Mouse (Mus musculus): ENCODE data around the gene Ndufb11. TPM values are rescaled to one million over a fixed set of nuclear protein-coding genes. Genes with fewer than 3 reads are reported as not detected.

Ndufb11 gene
- total and polyA plus RNA-seq, 3 experiments: 161 to 176 (median 165) TPM

- TF ChIP-seq MEF2A (IDR thresholded peaks at IDR 0.05; ENCODE audit: borderline replicate concordance, low read depth, low read length): peak; percentile 18; the same call in 1 of the 2 replicates
- TF ChIP-seq KAT2A (IDR thresholded peaks at IDR 0.05; ENCODE audit: insufficient replicate concordance, low read length): peak; percentile 83; the same call in 1 of the 2 replicates
- 0 out of 2 replicates have a peak, but pooled peaks have one; percentile 8 for TF ChIP-seq POLR2AphosphoS2 (IDR thresholded peaks at IDR 0.05; ENCODE audit: low read depth, low read length)
- TF ChIP-seq NELFE (IDR thresholded peaks at IDR 0.05; ENCODE audit: low read depth, low read length): peak; percentile 78
- TF ChIP-seq CHD1 (IDR thresholded peaks at IDR 0.05; ENCODE audit: low read depth, low read length): peak; percentile 99
- TF ChIP-seq ZKSCAN1 (IDR thresholded peaks at IDR 0.05; ENCODE audit: borderline replicate concordance, low read depth, low read length): no peak
Observed at GRCm38 (mm10) chrX:20658026-20658652, 40.7 kb upstream of the Ndufb11 start, which contains the start of gene Uba1 (continued).

GRCm38 (mm10) chrX:20657593-20657992, 40.2 kb upstream of the Ndufb11 start:
- Histone ChIP-seq H3K4me1 (ENCODE audit: control insufficient read depth in 1 of 2, insufficient read depth in 2 of 2) (peaks cover 0 to 7% of the 10 kb centered on the region in 2 experiments; a peak in 1 of 4 replicates), H3K4me2 (ENCODE audit: insufficient read depth, low read depth, poor library complexity, severe bottlenecking) (no peak overlapping the region), H3K27me3 (replicated peaks) (no peaks in the 10 kb centered on the region), H3K27ac (ENCODE audit: insufficient read depth, low read depth) (no peak overlapping the region), H3K36me3 (replicated peaks in 1 of 2; ENCODE audit: control insufficient read depth in 1 of 2, insufficient read depth in 1 of 2, low read length in 1 of 2) (no peaks in the 10 kb centered on the region), H3K79me2 (replicated peaks; ENCODE audit: control insufficient read depth, extremely low read depth, insufficient read depth, poor library complexity, severe bottlenecking) (no peaks in the 10 kb centered on the region), H3K9ac (ENCODE audit: insufficient read depth, low read depth) (peak overlapping the region; percentile 33; the same call in 1 of the 2 replicates), H3K4me3 (replicated peaks in 1 of 3; ENCODE audit: low read depth in 2 of 3, low read length in 2 of 3, poor library complexity in 1 of 3) (peak overlapping the region in 2 of 3 experiments; percentile 54 to 63), H3K9me3 (replicated peaks; ENCODE audit: low read length) (no peaks in the 10 kb centered on the region)
- dilution Hi-C loops (cut with MboI; ENCODE audit: extremely low pct_ligation_motif_present, extremely low pct_unique_long_range_greater_than_20kb, low sequenced_read_pairs): no loop called here
- no peak for TF ChIP-seq ELF1 (IDR thresholded peaks at IDR 0.05; ENCODE audit: low read depth, low read length)
- TF ChIP-seq RCOR1 (conservative IDR thresholded peaks at IDR 0.05; ENCODE audit: low read depth, low read length): no peak
- TF ChIP-seq BHLHE40 (IDR thresholded peaks at IDR 0.05; ENCODE audit: low read depth, low read length): no peak
- no peak for TF ChIP-seq ZKSCAN1 (IDR thresholded peaks at IDR 0.05; ENCODE audit: borderline replicate concordance, low read depth, low read length)
- no peak for TF ChIP-seq HCFC1 (IDR thresholded peaks at IDR 0.05; ENCODE audit: low read depth, low read length)
- no peak for TF ChIP-seq NELFE (IDR thresholded peaks at IDR 0.05; ENCODE audit: low read depth, low read length)
- no peak for TF ChIP-seq TBP (conservative IDR thresholded peaks at IDR 0.05; ENCODE audit: low read depth, low read length)
- TF ChIP-seq SIN3A (IDR thresholded peaks at IDR 0.05; ENCODE audit: low read length): no peak
- no peak for TF ChIP-seq MAFK (IDR thresholded peaks at IDR 0.05; ENCODE audit: insufficient replicate concordance, low read length)
- TF ChIP-seq USF2 (conservative IDR thresholded peaks at IDR 0.05; ENCODE audit: low read depth, low read length): no peak
- TF ChIP-seq RAD21 (IDR thresholded peaks at IDR 0.05; ENCODE audit: low read depth, low read length): no peak
- no peak for TF ChIP-seq POLR2AphosphoS2 (IDR thresholded peaks at IDR 0.05; ENCODE audit: low read depth, low read length)
- TF ChIP-seq MEF2A (IDR thresholded peaks at IDR 0.05; ENCODE audit: borderline replicate concordance, low read depth, low read length): no peak
- no peak for TF ChIP-seq IRF4 (IDR thresholded peaks at IDR 0.05; ENCODE audit: low read depth, low read length)
- no peak for TF ChIP-seq ZC3H11A (IDR thresholded peaks at IDR 0.05; ENCODE audit: low read depth, low read length)
- TF ChIP-seq ZMIZ1 (IDR thresholded peaks at IDR 0.05; ENCODE audit: low read depth, low read length): no peak
- TF ChIP-seq CHD2 (IDR thresholded peaks at IDR 0.05; ENCODE audit: low read length): no peak
- TF ChIP-seq ZNF384 (IDR thresholded peaks at IDR 0.05; ENCODE audit: low read depth, low read length): no peak
- in situ Hi-C loops (cut with MboI; ENCODE audit: low pct_ligation_motif_present, low pct_unique_long_range_greater_than_20kb, low sequenced_read_pairs): loop anchor here (25.0 kb wide), 1 partner anchor 280 kb away; the partner anchor contains the start of gene Cfp
- peak; percentile 8 for DNase-seq (ENCODE audit: extremely low read depth)

All from CH12.LX (cell line).